Mouse (Mus musculus) gastrocnemius, postnatal 4 days (tissue): ENCODE results near the gene Ifit3b. TPM values are rescaled to one million over a fixed set of nuclear protein-coding genes. Genes with fewer than 3 reads are reported as not detected.
A peak's percentile ranks its signal among the peaks of the same experiment; 100 is the strongest.
"Not testable (repeated sequence)": the region's sequence is repeated elsewhere in the genome, so short reads cannot be mapped to it uniquely, and the experiment has no call there.

Experiments used
- DNase-seq, 2 experiments: peaks; one replicate each; pipeline ENCODE4 v3.0.0; 2021 to 2022; ENCODE audit warnings: low spot score in 2 of 2, mixed read lengths in 2 of 2
- total RNA-seq, 2 experiments: library from RNA; stranded (reverse); gene quantifications; 2 replicates each; pipeline ENCODE4 v1.2.3; 2021

Gene Ifit3b
- total RNA-seq, 2 experiments from 2014 or later: 0.34 to 0.37 TPM

- no peak for DNase-seq
These were observed 2.3 kb upstream of the Ifit3b start for GRCm38 (mm10) chr19:34605472-34605871.

- DNase-seq: not testable (repeated sequence)
These were observed 2.3 kb downstream of the Ifit3b start for GRCm38 (mm10) chr19:34610118-34610517.

GRCm38 (mm10) chr19:34612243-34613001 is 4.7 kb downstream of the Ifit3b start:
- DNase-seq: not testable (repeated sequence)

- DNase-seq: no peak
These were observed 13.1 kb downstream of the Ifit3b start for GRCm38 (mm10) chr19:34620871-34621270.

- no peak for DNase-seq
These were observed 16.0 kb downstream of the Ifit3b start for GRCm38 (mm10) chr19:34623781-34624180.

- no peak for DNase-seq
These were observed 16.9 kb downstream of the Ifit3b start for GRCm38 (mm10) chr19:34624663-34625062.

- DNase-seq: no peak
These were observed 19.7 kb downstream of the Ifit3b start for GRCm38 (mm10) chr19:34627496-34627895.

GRCm38 (mm10) chr19:34631487-34631886 is 23.7 kb downstream of the Ifit3b start:
- no peak for DNase-seq

- no peak for DNase-seq
These were observed 25.7 kb downstream of the Ifit3b start for GRCm38 (mm10) chr19:34633484-34633883.

GRCm38 (mm10) chr19:34636933-34637557 is 29.3 kb downstream of the Ifit3b start:
- DNase-seq: peak; percentile 36 to 43

- DNase-seq: no peak
These were observed 32.9 kb downstream of the Ifit3b start, which contains the start of the genes Ifit1bl2 and Ifit1 for GRCm38 (mm10) chr19:34640623-34641022. Gene Ifit1bl2 (minus strand): TSS chr19:34640743. Gene Ifit1 (plus strand): TSS chr19:34640871.

GRCm38 (mm10) chr19:34642616-34643015 is 34.8 kb downstream of the Ifit3b start:
- DNase-seq: no peak

- DNase-seq: not testable (repeated sequence)
These were observed 39.9 kb downstream of the Ifit3b start for GRCm38 (mm10) chr19:34647630-34648029.

- no peak for DNase-seq
These were observed 42.5 kb downstream of the Ifit3b start for GRCm38 (mm10) chr19:34650276-34650675.

GRCm38 (mm10) chr19:34650997-34651396 is 43.2 kb downstream of the Ifit3b start:
- no peak for DNase-seq

GRCm38 (mm10) chr19:34655227-34655805 is 47.5 kb downstream of the Ifit3b start:
- DNase-seq: no peak

- no peak for DNase-seq
These were observed 48.9 kb downstream of the Ifit3b start for GRCm38 (mm10) chr19:34656511-34657298.

GRCm38 (mm10) chr19:34662067-34662507 is 54.3 kb downstream of the Ifit3b start:
- peak; percentile 19 to 40 for DNase-seq

GRCm38 (mm10) chr19:34662740-34663139 is 55.0 kb downstream of the Ifit3b start:
- DNase-seq: no peak
